Mouse (Mus musculus) brain, embryonic 14.5 days (tissue): ENCODE results near the gene Cbll1. TPM values are rescaled to one million over a fixed set of nuclear protein-coding genes. Genes with fewer than 3 reads are reported as not detected.

ENCODE experiments used
- DNase-seq: peaks from one replicate; pipeline ENCODE4 v3.0.0-alpha.2; 2011; ENCODE audit warnings: low read depth
- CTCF ChIP-seq: fragments of 200-500 bp; IDR thresholded peaks from 2 replicates; pipeline ENCODE4 v1.5.1; 2012; ENCODE audit warnings: inconsistent platforms, mild to moderate bottlenecking, moderate library complexity, borderline replicate concordance; ENCODE audit not compliant: insufficient read depth, insufficient read length; ENCODE audit errors: extremely low read depth
- POLR2A ChIP-seq: fragments of 200-500 bp; IDR thresholded peaks from 2 replicates; pipeline ENCODE4 v1.6.1; 2012; ENCODE audit warnings: mild to moderate bottlenecking, inconsistent platforms, borderline replicate concordance; ENCODE audit not compliant: poor library complexity, insufficient read depth, insufficient read length, severe bottlenecking; ENCODE audit errors: extremely low read depth
- polyA plus RNA-seq: library from polyadenylated mRNA; depleted of rRNA; stranded (reverse); fragments of >200 nt; gene quantifications from 2 replicates; pipeline ENCODE4 v1.2.3, GENCODE M21; 2012; rRNA removed

Cbll1 gene
- 12.7 and 19.6 TPM in 2 replicates for polyA plus RNA-seq

DNA sequence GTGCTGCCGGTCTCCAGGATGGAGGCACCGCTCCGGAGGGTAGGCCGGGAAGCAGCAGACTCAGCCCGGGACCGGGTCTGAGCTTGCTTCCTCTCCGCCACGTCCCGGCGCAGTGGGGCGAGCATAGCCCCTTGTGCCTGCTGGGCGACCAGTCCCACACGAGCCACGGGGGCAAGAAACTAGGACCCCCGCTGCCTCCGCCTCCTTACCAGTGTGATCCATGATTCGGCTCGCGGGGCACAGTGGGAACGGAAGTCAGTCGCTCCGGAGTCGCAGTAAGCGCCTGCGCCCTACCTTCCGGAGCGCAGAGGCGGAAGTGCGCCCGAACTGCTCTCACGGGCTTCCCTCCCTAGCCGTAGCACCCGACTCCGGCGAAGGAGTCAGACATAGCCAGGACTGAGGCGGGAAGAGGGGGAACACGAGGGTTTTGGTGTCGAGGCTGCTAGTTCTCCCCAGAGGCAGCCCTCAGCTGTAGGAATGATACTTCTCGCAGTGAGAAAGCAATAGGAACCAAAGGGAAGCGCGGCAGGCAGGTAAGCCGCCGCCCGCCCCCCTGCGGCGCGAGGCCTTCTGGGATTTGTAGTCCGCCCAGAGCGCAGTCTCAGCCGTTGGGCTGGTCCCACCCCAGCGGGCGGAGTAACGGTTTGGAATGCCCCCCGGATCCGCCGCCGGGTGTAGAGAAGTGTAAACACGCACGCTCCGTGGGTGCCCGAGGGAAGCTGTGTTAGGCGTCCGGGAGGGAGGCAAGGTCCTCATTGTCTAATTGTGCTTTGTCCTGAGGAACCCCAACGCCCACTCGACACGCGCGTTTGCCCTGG lies at the start of gene Cbll1:
Gene Cbll1, minus strand, starts transcription at position 303 of the 818 bp plus-strand sequence.
- DNase-seq: peak; percentile 99
- TF ChIP-seq CTCF: no peak
- peak; percentile 61; the same call in 1 of the 2 replicates for TF ChIP-seq POLR2A

DNA sequence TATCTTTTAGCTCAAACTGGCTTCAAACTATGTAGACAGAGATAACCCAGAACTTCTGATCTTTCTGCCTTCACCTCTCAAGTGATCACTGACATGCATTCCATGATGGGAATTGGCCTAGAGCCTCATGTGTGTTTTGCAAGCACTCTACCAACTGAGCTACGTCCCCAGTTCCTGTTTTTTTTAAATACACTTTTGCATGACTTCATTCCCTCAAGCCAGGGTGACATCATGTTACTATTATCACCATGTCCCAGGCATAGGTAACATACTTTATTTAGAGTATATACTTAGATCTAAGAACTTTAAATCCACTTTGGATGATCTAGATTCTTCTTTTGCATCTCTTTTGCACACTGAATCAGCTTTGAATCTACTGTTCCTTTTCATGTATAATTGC lies 46.6 kb upstream of the Cbll1 start:
- TF ChIP-seq CTCF: no peak
- no peak for TF ChIP-seq POLR2A
- no peak for DNase-seq

DNA sequence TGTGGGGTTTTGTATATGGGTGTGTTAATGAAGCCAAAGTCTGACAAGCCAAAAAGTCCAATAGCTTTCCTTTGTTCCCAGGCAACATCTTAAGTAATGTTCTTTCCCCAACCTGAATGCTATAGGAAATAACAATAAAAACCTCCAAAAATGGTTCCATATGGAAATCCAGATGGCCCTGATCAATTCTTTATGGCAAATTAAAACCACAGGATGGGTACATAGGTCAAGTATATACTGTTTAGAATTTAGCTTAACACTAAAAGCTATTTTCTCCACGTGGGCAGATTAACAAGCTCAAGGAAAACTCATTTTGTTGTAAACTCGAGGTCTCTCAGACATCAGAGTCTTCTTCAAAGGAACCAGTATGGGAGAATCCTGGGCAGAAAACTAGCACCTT lies 45.8 kb upstream of the Cbll1 start:
- no peak for TF ChIP-seq CTCF
- no peak for TF ChIP-seq POLR2A
- DNase-seq: no peak

DNA sequence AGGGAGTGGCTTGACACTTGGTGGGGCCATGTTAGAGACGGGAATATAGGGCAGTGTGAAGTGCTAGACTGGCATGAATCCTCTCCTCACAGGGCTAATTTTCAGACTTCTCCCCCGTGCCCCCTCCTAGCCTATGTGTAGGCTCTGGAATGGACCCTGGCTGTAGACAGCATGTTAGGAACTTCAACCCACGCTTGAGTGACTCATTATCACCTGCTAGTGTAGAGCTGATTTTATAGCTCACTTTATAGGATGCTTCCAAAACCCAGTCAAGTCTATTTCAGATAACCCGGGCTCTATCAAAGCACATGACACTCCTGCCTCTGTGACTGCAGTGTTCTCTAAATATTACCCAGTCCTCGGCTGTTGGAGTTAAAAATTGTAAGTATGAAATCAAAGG lies 42.1 kb upstream of the Cbll1 start:
- no peak for DNase-seq

DNA sequence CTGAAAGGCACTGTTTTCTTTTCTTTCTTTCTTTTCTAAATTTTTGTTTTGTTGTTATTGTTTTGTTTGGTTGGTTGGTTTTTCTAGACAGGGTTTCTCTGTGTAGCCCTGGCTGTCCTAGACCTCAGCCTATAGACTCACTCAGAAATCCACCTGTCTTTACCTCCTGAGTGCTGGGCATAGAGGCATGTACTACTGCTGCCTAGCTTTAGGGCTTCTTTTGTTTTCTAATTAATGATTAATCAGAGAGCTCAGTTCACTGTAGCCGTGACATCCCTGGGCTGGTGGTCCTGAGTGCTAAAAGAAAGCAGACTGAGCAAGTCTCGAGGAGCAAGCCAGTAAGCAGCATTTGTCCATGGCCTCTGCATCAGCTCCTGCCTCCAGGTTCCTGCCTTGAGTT lies 40.4 kb upstream of the Cbll1 start:
- DNase-seq: no peak
- no peak for TF ChIP-seq POLR2A
- no peak for TF ChIP-seq CTCF

More for the DNA sequence above, 42.1 kb upstream of the Cbll1 start:
- no peak for TF ChIP-seq CTCF

DNA sequence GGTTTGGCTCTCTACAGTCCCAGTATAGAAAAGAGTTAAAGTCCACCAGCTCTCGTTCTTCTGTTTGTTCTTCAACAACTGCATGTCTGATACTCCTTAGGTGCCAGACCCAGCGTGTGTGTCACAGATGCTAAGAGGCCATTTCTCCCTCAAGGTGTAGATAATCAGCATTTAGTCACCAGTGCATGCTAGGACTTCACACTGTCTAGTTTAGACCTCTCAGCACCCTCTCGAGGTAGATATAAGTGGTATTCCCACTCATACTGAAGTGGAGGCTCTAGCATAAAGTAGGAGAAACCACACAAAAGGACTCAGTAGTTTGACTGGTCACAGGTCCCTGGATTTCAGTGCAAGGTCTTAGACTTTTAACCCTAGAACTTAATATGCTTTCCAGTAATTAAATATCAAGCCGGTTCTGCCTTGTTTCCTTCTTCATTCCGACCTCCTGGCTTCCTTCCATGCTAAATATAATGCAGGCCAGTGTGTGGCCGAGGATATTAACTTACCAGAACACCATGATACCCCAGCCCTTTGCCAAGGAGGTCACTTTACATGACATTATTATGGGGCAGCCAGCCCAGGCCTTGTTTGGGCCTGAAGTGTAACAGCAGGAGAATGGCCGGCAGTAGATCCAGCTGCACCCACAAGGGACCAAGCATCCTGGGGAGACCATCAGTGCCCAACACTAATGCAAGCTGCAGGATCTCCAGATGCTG lies 38.3 kb upstream of the Cbll1 start:
- TF ChIP-seq CTCF: no peak
- TF ChIP-seq POLR2A: no peak

DNA sequence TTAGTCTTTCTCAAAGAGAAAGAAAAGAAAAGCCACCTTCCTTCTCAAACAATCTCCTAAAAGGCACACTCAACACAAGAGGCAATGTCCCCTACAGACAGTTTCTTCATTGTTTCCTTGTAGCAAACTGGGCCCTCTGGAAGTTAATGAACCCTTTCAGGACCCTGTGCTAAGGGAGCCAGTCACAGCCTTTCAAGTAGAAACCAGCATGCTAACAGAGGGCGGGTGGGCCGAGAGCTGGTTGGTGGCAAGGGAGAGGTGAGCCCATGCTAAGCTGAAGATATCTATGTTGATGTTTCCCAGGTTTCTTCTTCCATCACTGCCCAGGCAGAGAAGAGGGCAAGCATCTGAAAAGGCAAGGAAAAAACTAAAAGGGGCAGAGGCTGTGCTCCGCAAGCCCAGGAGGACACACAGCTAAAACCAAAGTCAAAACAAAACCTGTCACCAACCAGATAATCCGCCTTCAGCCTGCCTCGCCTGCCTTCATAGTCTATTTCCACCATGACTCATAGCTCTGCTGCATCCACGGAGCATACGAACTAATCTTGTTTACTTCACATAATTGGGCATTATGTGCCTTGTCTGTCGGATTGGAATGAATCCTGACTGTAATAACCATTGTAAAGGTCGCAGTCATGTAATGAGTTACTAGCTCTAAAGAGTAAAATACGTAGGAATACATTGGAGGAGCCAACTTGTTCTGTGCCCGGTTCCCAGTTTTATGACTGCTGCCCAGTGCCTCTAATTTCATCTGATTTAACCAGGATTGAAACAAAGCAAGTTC lies 34.8 kb upstream of the Cbll1 start:
- DNase-seq: peak; percentile 59
- TF ChIP-seq POLR2A (no peak), CTCF (no peak)

More for the DNA sequence above, 38.3 kb upstream of the Cbll1 start:
- DNase-seq: no peak

DNA sequence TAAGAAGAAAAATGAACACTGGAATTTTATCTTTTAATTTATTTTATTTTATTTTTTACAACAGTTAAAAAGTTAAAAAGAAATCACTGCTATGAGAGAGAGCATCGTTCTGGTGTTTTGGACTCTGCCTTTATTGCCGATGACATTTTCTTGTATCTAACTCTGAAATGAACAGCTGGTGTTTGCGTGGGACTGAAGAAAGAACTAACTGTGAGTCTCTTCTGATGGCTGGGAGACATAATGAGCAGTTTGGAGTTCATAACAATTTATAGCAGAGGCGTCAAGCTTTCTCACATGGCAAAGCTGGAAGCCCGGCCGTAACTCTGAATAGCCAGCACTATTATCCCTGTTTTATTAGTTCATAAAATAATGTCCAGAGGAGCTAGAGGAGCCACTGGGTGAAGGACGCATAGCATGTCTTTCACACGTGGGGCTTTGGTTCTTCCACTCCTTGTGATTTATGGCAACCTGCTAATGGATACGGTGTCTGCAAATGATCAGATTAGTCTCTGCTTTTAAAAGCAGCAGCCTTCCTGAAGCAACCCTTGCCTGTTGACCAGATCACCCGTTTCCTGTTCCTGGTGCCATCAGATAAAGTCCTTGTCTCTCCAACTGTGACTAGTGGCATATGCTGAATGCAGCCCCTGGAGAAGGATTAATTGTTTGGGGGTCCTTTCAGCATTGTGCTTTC lies 33.9 kb upstream of the Cbll1 start:
- no peak for TF ChIP-seq POLR2A
- no peak for TF ChIP-seq CTCF
- DNase-seq: peak; percentile 65

DNA sequence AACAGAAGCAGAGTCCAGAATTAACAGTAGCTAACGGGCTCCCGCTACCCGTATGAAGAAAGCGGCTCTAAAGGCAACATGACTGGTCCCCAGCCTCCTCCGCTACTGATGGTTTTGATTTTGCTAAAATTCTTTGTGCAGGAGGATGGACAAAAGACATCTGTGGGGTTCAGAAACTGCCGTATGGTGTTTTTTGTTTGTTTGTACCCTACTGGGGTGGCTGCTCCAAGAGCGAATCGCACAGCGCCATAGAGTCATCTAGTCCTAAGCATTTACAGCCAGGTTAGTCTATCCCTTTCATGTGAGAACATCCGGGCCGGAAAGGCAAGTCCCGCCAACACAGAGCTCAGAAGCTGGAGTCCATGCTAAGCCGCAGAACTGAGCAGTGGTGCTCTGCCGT lies 32.6 kb upstream of the Cbll1 start:
- TF ChIP-seq CTCF (no peak), POLR2A (no peak)
- no peak for DNase-seq

DNA sequence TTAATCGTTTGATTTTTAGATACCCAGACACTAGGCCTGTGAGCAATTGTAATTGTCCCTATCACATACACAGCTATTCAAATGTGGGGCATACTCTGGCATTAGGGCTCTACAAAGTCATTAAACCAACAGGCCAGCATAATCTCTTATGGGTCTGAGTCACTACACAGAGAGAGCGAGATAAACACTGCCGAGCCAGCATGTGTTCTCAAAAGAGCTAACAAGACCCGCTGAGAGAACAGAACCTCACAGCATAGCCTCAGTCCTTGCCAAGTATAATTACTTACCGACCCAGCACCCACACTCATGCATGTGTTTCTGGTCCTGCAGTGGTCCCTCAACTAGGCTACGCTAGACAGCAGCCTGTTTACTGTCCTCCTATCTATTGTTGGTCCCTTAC lies 28.0 kb upstream of the Cbll1 start:
- DNase-seq: peak; percentile 31
- TF ChIP-seq CTCF (no peak), POLR2A (no peak)

DNA sequence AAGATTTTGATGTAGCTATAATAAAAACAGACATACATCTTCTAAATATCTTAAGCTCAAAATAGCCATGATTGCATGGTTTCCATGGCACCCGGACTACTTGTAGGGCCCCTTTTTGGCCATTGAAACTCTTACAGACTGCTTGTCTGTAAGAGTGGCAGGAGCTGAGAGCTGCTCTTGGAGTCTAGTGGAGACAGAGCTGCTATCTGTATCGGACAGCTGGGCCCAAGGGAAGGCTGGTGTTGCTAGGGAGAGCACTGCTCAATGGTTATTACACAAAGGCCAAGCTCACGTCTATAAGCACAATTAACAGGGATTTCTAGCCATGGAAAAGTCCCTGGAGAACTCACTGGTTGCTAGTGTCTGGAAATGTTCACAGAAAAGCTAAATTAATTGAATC lies 22.0 kb upstream of the Cbll1 start:
- peak; percentile 44 for DNase-seq
- TF ChIP-seq CTCF (no peak), POLR2A (no peak)
